Mouse (Mus musculus): ENCODE data around the gene Antxr1.

GRCm38 (mm10) chr6:87216114-87216591 lies 119.5 kb downstream of the Antxr1 start:
- TF ChIP-seq CTCF (IDR thresholded peaks at IDR 0.05; ENCODE audit: low read depth) (no peak), EP300 (optimal IDR thresholded peaks at IDR 0.05) (no peak)

Measured in stomach, postnatal 0 days (tissue).